Mouse (Mus musculus): ENCODE measurements around the gene Cog1. TPM values are rescaled to one million over a fixed set of nuclear protein-coding genes. Genes with fewer than 3 reads are reported as not detected.

The Cog1 gene
- 21.1 and 35.4 TPM in 2 replicates for polyA plus RNA-seq (2012; ENCODE audit: low replicate concordance)

DNA sequence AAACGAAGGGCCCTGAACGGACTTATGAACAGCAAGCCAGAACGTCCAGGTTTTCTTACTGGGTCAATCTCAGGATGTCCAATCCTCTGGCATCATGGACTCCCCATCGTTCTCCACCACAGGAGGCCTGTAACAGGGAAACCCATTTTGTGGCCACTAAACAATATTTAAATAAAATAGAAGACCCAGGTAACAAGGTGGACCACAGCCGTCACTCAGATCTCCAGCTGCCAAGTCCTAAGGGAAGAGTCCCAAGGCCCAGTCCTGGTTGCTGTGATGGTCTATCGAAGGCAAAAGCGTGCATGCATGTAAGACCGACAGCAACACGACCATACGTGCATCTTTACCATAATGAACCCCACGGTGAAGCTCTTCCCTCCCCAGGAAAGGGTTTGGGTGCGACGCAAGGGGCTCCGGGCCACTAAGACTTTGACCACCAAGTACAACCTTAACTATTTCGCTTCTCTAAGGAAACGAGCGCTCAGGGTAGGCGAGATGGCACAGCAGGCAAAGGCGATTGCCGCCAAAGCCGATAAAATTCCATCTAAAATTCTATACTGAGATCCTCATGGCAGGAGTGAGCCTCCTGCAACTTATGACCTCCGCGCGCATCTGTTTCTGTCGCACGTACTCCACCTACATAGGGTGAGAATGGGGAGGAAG is at the start of gene Cog1:
Cog1 (plus strand) TSS at position 480 of the 663 bp plus-strand sequence.

DNA sequence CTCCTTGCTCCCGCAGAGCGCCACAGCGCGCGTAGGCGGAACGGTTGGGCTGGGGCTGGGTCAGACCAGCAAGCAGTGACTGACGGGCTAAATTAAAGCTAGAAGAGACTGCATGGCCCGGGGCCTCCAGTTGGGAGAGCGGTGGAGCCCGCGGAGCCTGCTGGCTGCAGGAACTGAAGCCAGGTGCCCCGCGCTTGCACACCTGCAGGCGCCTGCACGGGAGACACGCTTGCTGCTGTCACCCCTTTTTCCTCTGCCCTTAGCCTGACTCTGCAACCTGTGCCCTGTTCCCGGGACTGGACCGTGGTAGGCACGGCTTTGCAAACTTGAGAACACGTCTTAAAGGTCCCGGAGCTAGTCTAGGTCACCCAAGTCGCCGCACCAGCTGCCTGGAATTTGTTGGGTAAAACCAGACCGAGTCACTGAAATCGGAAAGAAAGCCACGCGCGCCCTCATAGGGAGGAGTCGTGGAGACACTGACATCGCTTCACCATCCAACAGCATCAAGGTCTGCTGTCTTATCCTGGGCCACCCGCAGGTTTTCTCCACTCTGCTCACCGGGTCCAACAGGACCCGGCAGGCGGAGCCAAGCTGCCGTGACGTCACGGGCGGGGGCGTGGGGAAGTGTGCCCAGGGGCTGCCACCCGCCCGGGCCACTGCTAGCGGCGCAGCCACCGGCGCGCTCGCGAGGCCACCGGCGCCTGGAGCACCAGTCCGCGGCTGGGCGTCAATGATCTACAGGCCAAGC is 30.1 kb upstream of the Cog1 start, which contains the start of gene Sstr2:
Sstr2 (plus strand) TSS at position 671 of the 748 bp plus-strand sequence.

DNA sequence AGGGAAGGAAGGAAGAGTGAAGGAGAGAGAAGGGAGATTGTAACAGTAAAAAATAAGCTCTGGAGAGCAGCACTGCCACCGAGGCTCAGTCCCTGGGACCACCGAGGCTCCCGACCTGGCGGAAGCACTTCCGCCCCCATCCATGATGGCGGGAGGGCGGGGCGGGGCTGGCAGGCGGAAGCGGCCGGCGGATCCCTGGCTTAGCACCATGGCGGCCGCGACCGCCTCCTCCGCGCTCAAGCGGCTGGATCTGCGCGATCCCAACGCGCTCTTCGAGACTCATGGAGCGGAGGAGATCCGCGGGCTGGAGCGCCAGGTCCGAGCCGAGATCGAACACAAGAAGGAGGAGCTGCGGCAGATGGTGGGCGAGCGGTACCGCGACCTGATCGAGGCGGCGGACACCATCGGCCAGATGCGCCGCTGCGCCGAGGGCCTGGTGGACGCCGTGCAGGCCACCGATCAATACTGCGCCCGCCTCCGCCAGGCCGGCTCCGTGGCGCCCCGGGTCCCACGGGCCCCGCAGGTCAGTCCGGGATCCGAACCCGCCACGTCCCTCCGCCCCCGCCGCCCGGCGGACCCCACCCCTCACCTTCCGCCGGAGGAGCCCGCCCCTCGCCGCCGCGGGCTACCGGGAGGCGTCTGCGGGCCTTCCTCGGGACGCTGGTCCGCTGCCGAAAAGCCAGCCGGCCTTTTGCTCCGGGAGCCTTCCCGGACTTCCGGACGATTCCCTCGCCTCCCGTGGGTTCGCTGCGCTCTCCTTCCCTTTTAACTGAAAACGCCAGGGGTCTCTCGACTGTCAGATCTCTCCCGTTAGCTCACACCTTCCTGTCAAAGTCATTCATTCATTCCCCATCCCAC is 613 bp downstream of the Cog1 start, which contains the start of gene Slc39a11:
Slc39a11 (minus strand) TSS at position 727 of the 858 bp plus-strand sequence.

DNA sequence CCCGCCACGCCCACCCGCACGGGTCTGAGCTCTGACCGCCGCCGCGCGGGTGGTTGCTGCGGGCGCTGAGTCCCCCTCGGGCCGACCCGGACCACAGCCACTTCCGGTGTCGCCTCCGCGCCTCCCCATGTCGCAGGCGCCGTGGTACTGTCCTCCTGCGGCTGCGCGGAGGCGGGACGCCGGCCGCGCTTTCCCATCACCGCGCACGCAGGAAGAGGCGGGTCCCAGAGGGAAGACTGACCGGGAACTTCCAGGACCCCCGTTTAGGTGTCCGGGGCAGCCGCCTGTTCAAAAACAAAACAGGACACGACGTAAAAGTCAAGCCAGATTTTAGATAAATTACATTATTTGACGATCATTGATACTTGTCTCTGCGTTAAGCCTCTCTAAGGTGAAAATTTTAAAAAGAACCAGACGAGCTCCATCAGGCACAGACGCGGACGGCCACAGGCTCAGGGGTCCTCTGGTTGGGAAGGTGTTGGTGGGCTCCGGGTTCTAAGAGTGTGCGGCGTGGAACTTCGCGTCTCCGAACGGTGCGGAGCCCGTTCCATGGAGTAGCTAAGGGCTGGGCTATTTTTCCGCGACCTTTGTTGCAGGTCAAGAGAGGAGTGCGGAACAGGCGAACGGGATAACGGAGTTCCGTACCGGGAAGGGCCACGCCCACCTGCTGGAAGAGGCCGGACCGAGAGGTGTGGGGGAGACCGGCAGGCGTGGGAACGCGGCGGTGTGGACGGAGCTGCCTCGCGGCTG is 35.2 kb downstream of the Cog1 start, which contains the start of the genes Fam104a and D11Wsu47e:
Fam104a (minus strand) TSS at position 199 of the 750 bp plus-strand sequence.
D11Wsu47e (plus strand) TSS at position 456 of the 750 bp plus-strand sequence.

DNA sequence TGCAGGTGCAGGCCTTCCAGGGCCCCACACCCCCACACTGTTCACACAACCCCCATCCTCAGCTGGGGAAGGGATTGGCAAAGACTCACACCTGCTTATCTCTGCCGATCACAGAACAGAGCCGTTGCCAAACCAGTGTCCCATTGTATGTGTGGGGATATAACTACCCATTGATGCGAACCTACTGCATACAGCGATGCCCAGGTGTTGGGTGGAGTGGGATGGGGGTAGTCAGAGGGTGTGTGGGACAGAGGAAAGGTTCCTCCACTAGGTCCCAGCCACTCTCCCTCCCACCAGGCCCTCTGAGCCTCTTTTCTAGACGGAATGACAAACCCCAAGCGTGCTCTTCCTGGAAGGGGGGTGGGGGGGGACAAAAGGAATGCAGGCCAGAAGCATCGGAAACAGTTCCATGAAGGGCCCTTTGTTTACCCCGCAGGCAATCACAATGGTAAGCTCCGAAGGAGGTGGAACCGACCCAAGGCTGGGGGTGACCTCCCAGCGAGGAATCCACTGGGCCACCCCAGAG is 60.8 kb downstream of the Cog1 start, which contains the start of gene Cpsf4l:
Cpsf4l (minus strand) TSS at position 287 of the 526 bp plus-strand sequence.

Other genes starting within 250 kb of the Cog1 start
- 0.14 TPM in 1 of 2 replicates, not detected in the other for gene Sstr2, start 29.8 kb upstream of the Cog1 start, polyA plus RNA-seq (2012; ENCODE audit: low replicate concordance)
- 10.4 and 20.6 TPM in 2 replicates for gene Slc39a11, start 910 bp downstream of the Cog1 start, polyA plus RNA-seq (2012; ENCODE audit: low replicate concordance)
- gene Fam104a, start 35.0 kb downstream of the Cog1 start, polyA plus RNA-seq (2012; ENCODE audit: low replicate concordance) = 78.5 and 177 TPM in 2 replicates
- gene D11Wsu47e, start 35.2 kb downstream of the Cog1 start, polyA plus RNA-seq (2012; ENCODE audit: low replicate concordance) = 4.1 and 4.2 TPM in 2 replicates
- not detected in 2 replicates for gene Cpsf4l, start 60.8 kb downstream of the Cog1 start, polyA plus RNA-seq (2012; ENCODE audit: low replicate concordance)
- 47.1 and 56.9 TPM in 2 replicates for gene Cdc42ep4, start 102.7 kb downstream of the Cog1 start, polyA plus RNA-seq (2012; ENCODE audit: low replicate concordance)

All from leukemia stem cell, adult 10-12 weeks (primary cell).